Mouse (Mus musculus) cerebellum, adult 2 months (tissue): Measurements from ENCODE around the gene Klrb1f. TPM values are rescaled to one million over a fixed set of nuclear protein-coding genes. Genes with fewer than 3 reads are reported as not detected.
"Not testable (repeated sequence)": the region's sequence is repeated elsewhere in the genome, so short reads cannot be mapped to it uniquely, and the experiment has no call there.

Experiments
- DNase-seq, 2 experiments: peaks; one replicate each; pipeline ENCODE4 v3.0.0; 2021
- H3K27ac ChIP-seq: fragments of 200-500 bp; 2 replicates; pipeline ENCODE4 v1.5.1; 2012; ENCODE audit warnings: low read length, control low read depth, inconsistent platforms; ENCODE audit not compliant: insufficient read depth
- H3K27me3 ChIP-seq: fragments of 200-500 bp; 2 replicates; pipeline ENCODE4 v1.6.1; 2012; ENCODE audit warnings: inconsistent platforms, mild to moderate bottlenecking, low read length, moderate library complexity; ENCODE audit not compliant: control insufficient read depth, insufficient read depth
- H3K4me1 ChIP-seq: fragments of 200-500 bp; 2 replicates; pipeline ENCODE4 v1.6.1; 2011; ENCODE audit warnings: low read length; ENCODE audit not compliant: control insufficient read depth, insufficient read depth
- H3K4me3 ChIP-seq: fragments of 200-500 bp; replicated peaks from 2 replicates; pipeline ENCODE3; 2011; ENCODE audit warnings: mild to moderate bottlenecking, low read depth, low read length, control low read depth; ENCODE audit not compliant: insufficient read depth
- CTCF ChIP-seq: fragments of 200-500 bp; IDR thresholded peaks from 2 replicates; pipeline ENCODE4 v1.5.1; 2011; ENCODE audit warnings: low read depth, mild to moderate bottlenecking, control low read depth, low read length, moderate library complexity, borderline replicate concordance; ENCODE audit not compliant: insufficient read depth
- POLR2A ChIP-seq: fragments of 200-500 bp; IDR thresholded peaks from 2 replicates; pipeline ENCODE4 v1.6.1; 2011; ENCODE audit warnings: low read length, control low read depth, borderline replicate concordance; ENCODE audit not compliant: insufficient read depth
- WGBS: fragments of 180-500 bp; shearing (Covaris S2); methylation state at CpG from one replicate; pipeline ENCODE4 v1.1.7; 2018; 5-methylcytosine and 5-hydroxymethylcytosine counted together
- polyA plus RNA-seq: library from polyadenylated mRNA; depleted of rRNA; stranded (reverse); fragments of >200 nt; gene quantifications from 2 replicates; pipeline ENCODE4 v1.2.3, GENCODE M21; 2012; rRNA removed

The Klrb1f gene
- polyA plus RNA-seq, 1 experiment = not detected

- no peaks in the 10 kb centered on the region for H3K27me3 ChIP-seq
- WGBS = 78% methylated on average over 1 of the region's 1 CpGs
- no peak for DNase-seq
- H3K4me3 ChIP-seq = no peak overlapping the region
- no peak overlapping the region for H3K27ac ChIP-seq
- no peaks in the 10 kb centered on the region for H3K4me1 ChIP-seq
- TF ChIP-seq POLR2A (no peak), CTCF (no peak)
Observed at GRCm38 (mm10) chr6:129088161-129088560, 42.5 kb downstream of the Klrb1f start.

GRCm38 (mm10) chr6:129088596-129088995, 42.9 kb downstream of the Klrb1f start:
- WGBS = 93% methylated on average over 8 of the region's 8 CpGs
- not testable (repeated sequence) for DNase-seq, H3K4me1 ChIP-seq, H3K27ac ChIP-seq, H3K4me3 ChIP-seq, H3K27me3 ChIP-seq

GRCm38 (mm10) chr6:129095166-129095565, 49.5 kb downstream of the Klrb1f start:
- no peak overlapping the region for H3K27ac ChIP-seq
- no peaks in the 10 kb centered on the region for H3K4me1 ChIP-seq
- DNase-seq = peak in 1 of 2 experiments; percentile 4
- no peak overlapping the region for H3K4me3 ChIP-seq
- TF ChIP-seq CTCF (no peak), POLR2A (no peak)
- no peaks in the 10 kb centered on the region for H3K27me3 ChIP-seq

GRCm38 (mm10) chr6:129097929-129098328, 52.2 kb downstream of the Klrb1f start:
- 42% methylated on average over 1 of the region's 1 CpGs for WGBS
- Histone ChIP-seq H3K27ac (no peak overlapping the region), H3K27me3 (no peaks in the 10 kb centered on the region), H3K4me3 (no peak overlapping the region), H3K4me1 (no peaks in the 10 kb centered on the region)
- no peak for DNase-seq
- TF ChIP-seq POLR2A = no peak

- H3K27ac ChIP-seq, H3K4me3 ChIP-seq, DNase-seq, H3K4me1 ChIP-seq, H3K27me3 ChIP-seq: not testable (repeated sequence)
- WGBS = 80% methylated on average over 1 of the region's 1 CpGs
Observed at GRCm38 (mm10) chr6:129100794-129101193, 55.1 kb downstream of the Klrb1f start, which contains the start of gene Clec2e. Gene Clec2e (minus strand): TSS chr6:129100913.

- WGBS = 90% methylated on average over 1 of the region's 1 CpGs
- no peak for DNase-seq
- no peak overlapping the region for H3K4me3 ChIP-seq
- H3K27me3 ChIP-seq = no peaks in the 10 kb centered on the region
- TF ChIP-seq CTCF = no peak
- TF ChIP-seq POLR2A = no peak
- H3K27ac ChIP-seq = no peak overlapping the region
- no peaks in the 10 kb centered on the region for H3K4me1 ChIP-seq
Observed at GRCm38 (mm10) chr6:129101604-129102003, 55.9 kb downstream of the Klrb1f start.

GRCm38 (mm10) chr6:129102858-129103555, 57.3 kb downstream of the Klrb1f start:
- no peak overlapping the region for H3K27ac ChIP-seq
- TF ChIP-seq CTCF = no peak
- TF ChIP-seq POLR2A = no peak
- H3K27me3 ChIP-seq = no peaks in the 10 kb centered on the region
- no peaks in the 10 kb centered on the region for H3K4me1 ChIP-seq
- H3K4me3 ChIP-seq = no peak overlapping the region
- DNase-seq = no peak
- WGBS = 87% methylated on average over 4 of the region's 4 CpGs

Other genes with a start within 250 kb of the Klrb1f start
- gene Gm44511, start 219.6 kb upstream of the Klrb1f start, polyA plus RNA-seq = not detected in 2 replicates
- gene Klrb1b, start 219.6 kb upstream of the Klrb1f start, polyA plus RNA-seq = not detected in 2 replicates
- 0.06 TPM in 1 of 2 replicates, not detected in the other for gene Clec2i, start 158.3 kb upstream of the Klrb1f start, polyA plus RNA-seq
- 0.30 and 0.79 TPM in 2 replicates for gene BC035044, start 154.8 kb upstream of the Klrb1f start, polyA plus RNA-seq
- not detected in 2 replicates for gene Clec2g, start 111.5 kb upstream of the Klrb1f start, polyA plus RNA-seq
- gene Clec2e, start 55.0 kb downstream of the Klrb1f start, polyA plus RNA-seq = not detected in 2 replicates
- 12.2 and 14.9 TPM in 2 replicates for gene Clec2d, start 134.7 kb downstream of the Klrb1f start, polyA plus RNA-seq
- gene Cd69, start 229.5 kb downstream of the Klrb1f start, polyA plus RNA-seq = 0.07 and 0.14 TPM in 2 replicates